Mouse (Mus musculus): ENCODE measurements at regions not wholly inside any gene's neighbourhood (a gene's known extent, or its start where the extent isn't known, plus 50 kb on each side); places are given as distances from the start of the nearest gene placed in this dataset.
"Not testable (repeated sequence)": the region's sequence is repeated elsewhere in the genome, so short reads cannot be mapped to it uniquely, and the experiment has no call there.

GRCm38 (mm10) chr17:13462663-13463062 is 108.3 kb downstream of the Tcp10c start:
- not testable (repeated sequence) for H3K4me2 ChIP-seq (ENCODE audit: low read depth, low read length); H3K4me1 ChIP-seq (ENCODE audit: control insufficient read depth, insufficient read depth); H3K27ac ChIP-seq (ENCODE audit: low read depth); DNase-seq (ENCODE audit: low spot score); H3K4me3 ChIP-seq (ENCODE audit: low read depth, low read length); H3K36me3 ChIP-seq (replicated peaks; ENCODE audit: control insufficient read depth, insufficient read depth, low read length); H3K27me3 ChIP-seq (ENCODE audit: control insufficient read depth, insufficient read depth, low read length); ATAC-seq (ENCODE audit: insufficient read depth, low read depth); H3K9ac ChIP-seq (replicated peaks; ENCODE audit: low read depth, low read length); H3K9me3 ChIP-seq (replicated peaks; ENCODE audit: control insufficient read depth, low read length)
- 80% methylated on average over 2 of the region's 9 CpGs for WGBS

- H3K27me3 ChIP-seq (ENCODE audit: control insufficient read depth, insufficient read depth, low read length); H3K4me3 ChIP-seq (ENCODE audit: low read depth, low read length); H3K4me2 ChIP-seq (ENCODE audit: low read depth, low read length); H3K9me3 ChIP-seq (replicated peaks; ENCODE audit: control insufficient read depth, low read length); H3K27ac ChIP-seq (ENCODE audit: low read depth); H3K36me3 ChIP-seq (replicated peaks; ENCODE audit: control insufficient read depth, insufficient read depth, low read length); DNase-seq (ENCODE audit: low spot score); H3K4me1 ChIP-seq (ENCODE audit: control insufficient read depth, insufficient read depth); H3K9ac ChIP-seq (replicated peaks; ENCODE audit: low read depth, low read length); ATAC-seq (ENCODE audit: insufficient read depth, low read depth): not testable (repeated sequence)
- 16% methylated on average over 4 of the region's 5 CpGs for WGBS
Observed at GRCm38 (mm10) chr17:13465822-13466221, 111.5 kb downstream of the Tcp10c start.

GRCm38 (mm10) chr17:13469867-13470380 is 115.6 kb downstream of the Tcp10c start:
- H3K27me3 ChIP-seq (ENCODE audit: control insufficient read depth, insufficient read depth, low read length); H3K36me3 ChIP-seq (replicated peaks; ENCODE audit: control insufficient read depth, insufficient read depth, low read length); DNase-seq (ENCODE audit: low spot score); H3K9ac ChIP-seq (replicated peaks; ENCODE audit: low read depth, low read length); H3K4me3 ChIP-seq (ENCODE audit: low read depth, low read length); H3K4me1 ChIP-seq (ENCODE audit: control insufficient read depth, insufficient read depth); H3K4me2 ChIP-seq (ENCODE audit: low read depth, low read length); H3K27ac ChIP-seq (ENCODE audit: low read depth); ATAC-seq (ENCODE audit: insufficient read depth, low read depth); H3K9me3 ChIP-seq (replicated peaks; ENCODE audit: control insufficient read depth, low read length): not testable (repeated sequence)
- WGBS, result 58% methylated on average over 8 of the region's 8 CpGs

- TF ChIP-seq EP300 (IDR thresholded peaks at IDR 0.05; ENCODE audit: low read depth) (no peak), CTCF (IDR thresholded peaks at IDR 0.05; ENCODE audit: low read depth) (peak; percentile 93)
- ATAC-seq (ENCODE audit: insufficient read depth, low read depth) (0 out of 2 replicates have a peak, but pooled peaks have one; percentile 45), DNase-seq (ENCODE audit: low spot score) (peak; percentile 84)
- Histone ChIP-seq H3K9ac (replicated peaks; ENCODE audit: low read depth, low read length) (no peak overlapping the region), H3K4me1 (ENCODE audit: control insufficient read depth, insufficient read depth) (peaks cover 11% of the 10 kb centered on the region; the same call in 1 of the 2 replicates), H3K4me2 (ENCODE audit: low read depth, low read length) (no peak overlapping the region), H3K27ac (ENCODE audit: low read depth) (no peak overlapping the region), H3K36me3 (replicated peaks; ENCODE audit: control insufficient read depth, insufficient read depth, low read length) (no peaks in the 10 kb centered on the region), H3K27me3 (ENCODE audit: control insufficient read depth, insufficient read depth, low read length) (no peaks in the 10 kb centered on the region), H3K4me3 (ENCODE audit: low read depth, low read length) (no peak overlapping the region), H3K9me3 (replicated peaks; ENCODE audit: control insufficient read depth, low read length) (no peaks in the 10 kb centered on the region)
- 13% methylated on average over 7 of the region's 7 CpGs for WGBS
Observed at GRCm38 (mm10) chr17:13472460-13473062, 118.2 kb downstream of the Tcp10c start.

GRCm38 (mm10) chr17:13474310-13475094 is 120.1 kb downstream of the Tcp10c start:
- no peaks in the 10 kb centered on the region for H3K9me3 ChIP-seq (replicated peaks; ENCODE audit: control insufficient read depth, low read length)
- peak; percentile 52; the same call in 1 of the 2 replicates for ATAC-seq (ENCODE audit: insufficient read depth, low read depth)
- H3K9ac ChIP-seq (replicated peaks; ENCODE audit: low read depth, low read length), result no peak overlapping the region
- WGBS, result 36% methylated on average over 14 of the region's 14 CpGs
- TF ChIP-seq CTCF (IDR thresholded peaks at IDR 0.05; ENCODE audit: low read depth) (no peak), EP300 (IDR thresholded peaks at IDR 0.05; ENCODE audit: low read depth) (no peak)
- H3K4me2 ChIP-seq (ENCODE audit: low read depth, low read length), result no peak overlapping the region
- no peaks in the 10 kb centered on the region for H3K36me3 ChIP-seq (replicated peaks; ENCODE audit: control insufficient read depth, insufficient read depth, low read length)
- no peak overlapping the region; the same call in 1 of the 2 replicates for H3K27ac ChIP-seq (ENCODE audit: low read depth)
- H3K4me3 ChIP-seq (ENCODE audit: low read depth, low read length), result no peak overlapping the region
- peaks cover 19% of the 10 kb centered on the region for H3K4me1 ChIP-seq (ENCODE audit: control insufficient read depth, insufficient read depth)
- H3K27me3 ChIP-seq (ENCODE audit: control insufficient read depth, insufficient read depth, low read length), result no peaks in the 10 kb centered on the region
- peak; percentile 26 for DNase-seq (ENCODE audit: low spot score)
